Mouse (Mus musculus): ENCODE measurements around the gene Nop16.
A peak's percentile ranks its signal among the peaks of the same experiment; 100 is the strongest.
"Not testable (repeated sequence)": the region's sequence is repeated elsewhere in the genome, so short reads cannot be mapped to it uniquely, and the experiment has no call there.

Nop16 gene

DNA sequence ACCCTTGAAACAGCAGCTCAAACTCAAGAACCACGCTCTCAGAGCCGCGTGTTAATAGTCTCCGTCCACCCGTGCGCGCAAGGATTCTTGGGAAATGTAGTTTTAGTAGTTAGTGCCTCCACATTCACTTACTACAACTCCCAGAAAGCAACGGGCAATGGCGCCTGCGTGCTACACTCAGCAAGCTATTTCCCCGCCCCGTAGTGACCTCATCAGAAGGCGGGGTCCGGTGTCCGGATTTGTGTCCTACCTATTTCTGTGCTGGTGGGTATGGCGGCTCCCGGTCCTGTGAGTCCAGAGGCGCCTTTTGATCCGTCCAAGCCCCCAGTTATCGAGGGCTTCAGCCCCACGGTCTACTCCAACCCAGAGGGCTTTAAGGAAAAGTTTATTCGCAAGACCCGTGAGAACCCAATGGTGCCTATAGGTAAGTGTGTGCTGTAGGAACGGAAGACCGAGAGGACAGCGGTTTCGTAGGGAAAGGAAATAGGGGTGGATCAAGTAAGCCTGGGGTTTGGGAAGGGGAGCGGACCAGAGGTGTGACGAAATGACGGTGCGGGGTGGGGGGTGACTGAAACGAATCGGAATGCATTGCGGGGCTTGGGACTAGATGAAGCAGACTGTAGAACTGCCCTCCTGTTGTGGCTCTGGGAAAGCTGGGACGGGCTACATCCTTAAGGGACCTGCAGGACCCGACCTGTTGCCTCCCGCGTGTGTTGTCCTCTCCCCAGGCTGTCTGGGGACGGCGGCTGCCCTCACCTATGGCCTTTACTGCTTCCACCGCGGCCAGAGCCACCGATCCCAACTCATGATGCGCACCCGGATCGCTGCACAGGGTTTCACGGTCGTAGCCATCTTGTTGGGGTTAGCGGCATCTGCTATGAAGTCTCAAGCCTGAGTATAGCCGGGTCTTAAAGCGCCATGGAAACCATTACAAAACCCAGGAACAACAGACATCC lies at the start of gene Nop16, which contains the start of gene Higd2a:
Gene Nop16, minus strand, starts transcription at position 95 of the 956 bp plus-strand sequence.
Gene Higd2a, plus strand, starts transcription at position 212 of the 956 bp plus-strand sequence.
- DNase-seq = peak; percentile 98

- DNase-seq = no peak
Measured at GRCm38 (mm10) chr13:54635011-54635410, 45.1 kb upstream of the Nop16 start.

DNA sequence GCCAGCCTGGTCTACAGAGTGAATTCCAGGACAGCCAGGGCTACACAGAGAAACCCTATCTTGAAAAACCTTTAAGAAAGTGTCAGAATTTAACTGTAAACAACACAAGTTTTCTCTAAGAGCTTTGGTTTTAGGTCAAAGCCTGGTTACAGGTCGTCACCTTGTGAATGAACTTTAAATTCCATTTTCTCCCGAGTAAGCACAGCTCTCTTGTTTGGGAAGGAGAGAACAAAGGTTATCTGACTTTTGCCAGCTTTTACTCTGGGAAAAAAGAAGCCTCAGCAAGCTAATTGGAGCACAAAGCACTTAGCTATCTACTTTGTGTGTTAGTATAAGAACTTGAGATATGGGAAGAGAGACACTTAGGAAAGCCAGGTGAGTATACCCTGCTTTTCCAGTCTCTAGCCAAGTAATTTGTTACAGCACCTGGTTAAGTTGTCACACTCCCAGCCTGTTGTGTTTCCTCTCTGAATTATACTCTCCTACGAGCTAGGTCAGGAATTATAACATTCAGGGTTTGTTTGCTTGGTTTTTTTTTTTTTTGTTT lies 42.9 kb upstream of the Nop16 start:
- no peak for DNase-seq

- no peak for DNase-seq
Measured at GRCm38 (mm10) chr13:54629128-54629527, 39.2 kb upstream of the Nop16 start.

GRCm38 (mm10) chr13:54621960-54622521 lies 32.2 kb upstream of the Nop16 start:
- DNase-seq = no peak

DNA sequence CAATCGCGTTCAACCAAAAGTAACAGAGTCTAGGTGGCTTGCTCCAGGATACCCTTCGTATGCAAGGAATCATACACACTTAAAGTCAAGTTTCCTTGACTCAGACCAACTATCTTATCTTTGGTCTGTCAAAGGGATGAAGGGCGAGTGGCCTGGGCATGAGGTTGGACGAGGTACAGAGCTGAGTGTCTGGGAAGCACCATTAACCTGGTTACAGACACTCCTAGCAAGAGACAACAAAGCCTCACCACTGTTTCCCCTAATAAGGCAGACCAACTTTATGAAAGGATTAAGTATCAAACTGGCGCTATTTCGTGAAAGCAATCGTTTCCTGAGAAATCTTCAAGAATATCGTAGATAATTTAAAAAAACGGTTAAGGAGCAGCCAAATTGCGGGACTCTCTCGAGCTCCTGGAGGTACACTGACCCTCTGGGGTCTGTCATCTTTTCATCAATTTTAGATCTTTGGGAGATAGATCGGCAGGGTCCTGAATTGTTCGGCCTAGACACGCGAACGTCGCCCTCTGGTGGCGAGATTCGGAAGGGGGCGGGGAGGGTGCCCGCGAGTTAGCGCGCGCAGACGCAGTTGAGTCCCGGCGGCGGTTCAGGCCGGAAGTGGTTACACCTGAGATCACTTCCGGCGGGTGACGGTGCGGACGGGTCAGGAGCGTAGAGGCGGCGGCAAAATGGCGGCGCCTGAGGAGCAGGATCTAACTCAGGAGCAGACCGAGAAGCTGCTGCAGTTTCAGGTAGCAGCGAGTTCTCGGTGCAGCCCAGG lies 31.5 kb upstream of the Nop16 start, which contains the start of gene Faf2:
Gene Faf2, plus strand, starts transcription at position 630 of the 778 bp plus-strand sequence.
- DNase-seq = peak; percentile 98

DNA sequence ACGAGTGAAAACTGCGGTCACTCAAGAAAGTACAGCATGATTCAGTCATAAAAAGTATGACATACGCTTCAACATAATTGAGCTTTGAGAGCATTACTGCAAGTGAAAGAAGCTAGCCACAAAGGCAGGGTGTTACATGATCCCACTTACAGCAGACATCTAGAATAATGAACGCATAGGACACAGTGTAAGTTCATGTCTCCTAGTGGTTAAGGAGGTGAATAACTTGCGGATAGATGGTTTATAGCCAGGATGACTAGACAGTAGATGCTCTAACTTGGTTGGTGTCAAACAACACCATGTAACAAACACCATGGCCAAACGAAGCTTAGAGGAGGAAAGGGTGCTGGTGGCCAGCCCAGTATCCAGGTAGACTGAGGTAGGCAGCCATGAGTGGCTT lies 27.1 kb upstream of the Nop16 start:
- no peak for DNase-seq

GRCm38 (mm10) chr13:54616307-54616706 lies 26.4 kb upstream of the Nop16 start:
- DNase-seq = no peak

DNA sequence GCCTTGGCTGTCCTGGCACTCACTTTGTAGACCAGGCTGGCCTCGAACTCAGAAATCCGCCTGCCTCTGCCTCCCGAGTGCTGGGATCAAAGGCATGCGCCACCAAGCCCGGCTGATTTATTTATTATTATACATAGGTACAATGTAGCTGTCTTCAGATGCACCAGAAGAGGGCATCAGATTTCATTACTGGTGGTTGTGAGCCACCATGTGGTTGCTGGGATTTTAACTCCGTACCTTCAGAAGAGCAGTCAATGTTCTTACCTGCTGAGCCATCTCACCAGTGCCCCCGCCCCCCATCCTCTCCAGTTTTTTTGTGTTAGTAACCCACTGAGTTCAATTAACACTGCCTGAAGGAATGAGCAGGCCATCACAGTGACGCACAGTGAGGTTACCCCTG lies 23.3 kb upstream of the Nop16 start:
- not testable (repeated sequence) for DNase-seq

DNA sequence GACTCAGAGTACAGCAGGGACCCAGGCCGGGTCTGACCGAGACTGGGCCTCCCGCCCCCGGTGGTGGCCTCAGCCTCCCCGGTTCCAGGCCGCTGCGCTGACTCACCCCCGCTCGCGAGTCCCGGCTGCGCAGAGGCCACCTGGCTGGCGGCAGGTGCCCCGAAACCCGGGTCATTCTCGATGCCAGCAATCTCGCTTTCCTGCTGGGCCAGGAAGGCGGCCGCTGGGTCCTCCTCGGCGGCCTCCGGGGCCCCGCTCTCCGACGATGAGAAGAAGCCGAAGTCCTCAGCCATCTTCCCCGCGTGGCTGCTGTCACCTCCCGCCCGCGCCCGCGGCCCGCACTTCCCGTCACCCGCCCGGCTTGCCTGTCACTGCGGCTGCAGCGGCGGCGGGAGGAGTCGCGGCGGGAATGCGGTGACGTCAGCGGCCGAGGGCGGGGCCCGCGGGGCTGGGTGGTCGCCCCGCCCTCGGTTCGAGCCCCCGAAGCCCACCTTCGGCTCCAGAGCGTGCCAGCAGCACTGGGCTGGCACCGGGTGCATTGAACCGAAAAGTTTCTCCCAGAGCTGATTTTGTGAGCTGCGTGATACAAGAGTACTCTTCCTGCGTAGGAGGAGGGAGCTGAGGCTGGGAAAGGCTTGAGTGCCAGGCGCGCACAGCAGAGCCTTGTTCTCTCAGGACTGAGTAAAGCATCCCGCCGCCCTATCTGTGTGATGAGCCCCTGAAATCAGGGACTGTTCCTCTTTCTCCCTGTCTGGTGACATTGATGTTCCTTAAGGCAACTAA lies 21.3 kb upstream of the Nop16 start, which contains the start of gene Cltb:
Gene Cltb, minus strand, starts transcription at position 373 of the 783 bp plus-strand sequence.
- DNase-seq = peak; percentile 93

DNA sequence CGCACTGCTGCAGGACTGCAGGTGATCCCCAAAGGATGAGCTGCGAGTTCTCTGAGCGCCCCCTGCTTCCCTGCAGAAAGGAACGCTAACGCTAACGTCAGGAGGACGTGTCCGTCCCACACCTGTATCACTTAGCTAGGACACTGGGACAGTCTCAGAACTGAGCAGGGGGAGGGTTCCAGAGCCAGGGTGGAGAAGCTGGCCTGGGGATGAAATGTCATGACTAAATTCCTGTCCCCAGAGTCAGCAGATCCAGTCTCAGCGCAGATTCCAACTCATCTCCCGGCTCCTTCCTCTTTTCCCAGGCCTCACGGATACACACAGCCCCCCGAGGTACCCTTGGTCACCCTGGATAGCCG lies 20.7 kb upstream of the Nop16 start:
- peak; percentile 43 for DNase-seq

GRCm38 (mm10) chr13:54609301-54609700 lies 19.4 kb upstream of the Nop16 start:
- DNase-seq = no peak

- peak; percentile 49 for DNase-seq
Measured at GRCm38 (mm10) chr13:54608666-54609065, 18.8 kb upstream of the Nop16 start.

DNA sequence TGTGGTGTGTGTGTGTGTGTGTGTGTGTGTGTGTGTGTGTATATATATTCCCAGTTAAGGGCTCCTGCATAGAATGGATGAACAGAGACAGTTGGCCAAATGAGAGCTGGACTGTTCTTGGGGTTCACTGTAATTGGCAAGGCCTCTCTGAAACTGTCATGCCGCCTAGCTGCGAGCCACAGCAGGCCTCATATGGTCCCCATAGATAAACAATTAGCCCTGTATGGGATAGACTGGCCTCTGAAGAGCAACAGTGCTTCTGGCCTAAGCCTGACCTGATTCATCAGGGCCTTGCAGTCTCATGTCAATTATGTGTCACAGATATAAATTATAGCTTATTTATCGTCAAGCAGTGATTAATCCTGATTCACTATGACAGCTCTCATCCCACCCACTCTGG lies 18.1 kb upstream of the Nop16 start:
- no peak for DNase-seq

DNA sequence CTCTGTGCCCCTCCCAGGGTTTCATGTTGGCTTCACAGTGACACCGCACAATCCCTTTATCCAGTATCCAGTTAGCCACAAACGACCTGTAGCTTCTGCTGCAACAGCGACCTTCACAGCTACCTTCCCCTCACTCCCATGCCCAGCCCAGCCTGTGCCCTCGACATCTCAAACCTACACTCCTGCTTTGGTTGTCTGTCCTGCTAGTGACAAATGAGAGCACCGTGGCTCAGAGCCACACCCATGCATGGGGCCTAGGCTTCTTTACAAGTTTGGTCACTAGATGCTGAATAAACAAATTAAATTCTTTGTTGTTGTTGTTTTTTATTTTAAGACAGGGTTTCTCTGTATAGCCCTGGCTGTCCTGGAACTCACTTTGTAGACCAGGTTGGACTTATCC lies 17.3 kb upstream of the Nop16 start:
- no peak for DNase-seq

DNA sequence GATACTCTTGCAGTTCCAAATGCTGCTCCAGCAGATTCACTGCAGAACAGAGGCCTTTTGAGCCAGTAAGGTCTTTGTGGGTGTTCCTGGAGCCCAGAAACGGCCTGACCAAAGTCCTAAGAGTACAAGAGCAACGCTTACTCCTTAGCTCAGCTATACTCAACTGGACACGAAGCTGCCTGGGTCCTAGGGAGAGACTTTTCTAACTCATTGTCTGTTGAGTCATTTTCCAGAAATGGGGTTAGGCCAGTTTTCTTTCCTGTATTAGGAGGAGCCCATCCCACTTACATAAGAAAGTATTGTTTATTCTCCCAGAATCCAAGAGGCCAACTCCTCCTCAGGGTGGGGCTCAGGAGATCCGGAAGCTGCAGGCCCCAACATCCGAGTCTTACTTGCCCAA lies 15.5 kb upstream of the Nop16 start:
- no peak for DNase-seq

GRCm38 (mm10) chr13:54604221-54604620 lies 14.3 kb upstream of the Nop16 start:
- no peak for DNase-seq

DNA sequence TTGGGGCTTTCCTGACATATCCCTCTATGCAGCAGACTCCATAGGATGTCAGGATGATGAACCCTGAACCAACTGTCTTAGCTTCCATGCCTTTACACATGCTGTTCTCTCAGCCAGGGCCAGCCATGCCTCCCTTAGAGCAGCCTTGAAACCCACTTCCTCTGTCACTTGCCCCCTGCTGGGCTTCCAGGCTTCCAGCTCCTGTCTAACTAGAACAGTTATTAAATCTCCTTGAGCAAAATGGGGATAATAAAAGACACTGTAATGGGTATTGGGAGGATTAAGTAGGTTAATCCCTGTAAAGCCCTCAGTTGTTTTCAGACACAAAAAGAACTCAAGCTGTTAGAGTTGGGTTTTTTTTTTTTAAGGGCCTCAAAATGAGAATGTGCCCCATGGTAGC lies 13.6 kb upstream of the Nop16 start:
- DNase-seq = no peak

GRCm38 (mm10) chr13:54602639-54603111 lies 12.8 kb upstream of the Nop16 start:
- DNase-seq = no peak

DNA sequence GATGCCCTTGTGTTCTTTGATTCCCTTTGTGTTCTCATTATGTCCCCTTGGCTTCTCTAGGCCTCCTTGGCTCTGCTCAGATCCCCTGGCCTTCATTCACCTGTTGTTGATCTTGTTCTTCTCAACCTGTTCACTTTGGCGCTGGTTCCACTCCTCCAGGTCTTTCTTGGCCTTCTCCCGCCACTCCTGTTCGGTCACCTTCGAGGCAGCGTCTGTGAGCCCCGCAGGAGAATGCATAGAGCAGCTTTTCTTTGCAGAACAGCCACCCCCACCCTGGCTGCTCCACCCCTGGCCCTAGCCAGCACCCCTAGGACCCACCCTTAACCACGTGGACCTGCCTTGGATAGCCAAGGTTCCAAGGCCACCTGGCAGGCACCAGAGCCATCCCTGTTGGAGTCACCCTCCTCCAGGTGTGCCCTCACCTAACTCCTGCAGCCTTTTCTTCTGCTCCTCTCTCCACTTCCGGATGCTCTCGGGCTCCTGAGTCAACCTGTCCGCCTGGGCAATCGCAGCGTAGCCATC lies 8.8 kb upstream of the Nop16 start:
- no peak for DNase-seq

GRCm38 (mm10) chr13:54596870-54597269 lies 7.0 kb upstream of the Nop16 start:
- DNase-seq = no peak

All from right cerebral cortex, adult 18-20 months (tissue).